Mouse (Mus musculus) testis, postnatal 14 days (tissue): ENCODE measurements at regions not wholly inside any gene's neighbourhood (a gene's known extent, or its start where the extent isn't known, plus 50 kb on each side); places are given as distances from the start of the nearest gene placed in this dataset.

Source experiments
- DNase-seq: peaks from one replicate; pipeline ENCODE4 v3.0.0; 2021; ENCODE audit warnings: low spot score

DNA sequence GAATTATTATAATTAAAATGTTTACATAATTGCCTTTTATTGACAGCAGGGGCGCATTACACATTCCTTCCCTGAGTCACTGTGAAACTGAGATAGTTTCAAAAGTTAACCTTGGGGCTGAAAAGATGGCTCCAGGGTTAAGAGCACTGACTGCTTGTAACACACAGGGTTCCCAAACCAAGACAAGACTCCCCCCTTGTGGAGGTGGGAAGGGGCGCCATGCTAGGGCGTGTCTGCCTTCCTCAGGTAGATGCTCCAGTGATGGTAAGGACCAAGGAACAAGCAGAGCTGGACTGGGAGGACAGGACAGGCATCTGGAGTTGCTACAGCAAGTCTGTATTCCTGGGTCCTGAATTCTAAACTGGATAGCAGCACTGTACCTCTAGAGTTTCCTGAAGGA, 351.9 kb downstream of the Tbc1d22a start:
- no peak for DNase-seq

DNA sequence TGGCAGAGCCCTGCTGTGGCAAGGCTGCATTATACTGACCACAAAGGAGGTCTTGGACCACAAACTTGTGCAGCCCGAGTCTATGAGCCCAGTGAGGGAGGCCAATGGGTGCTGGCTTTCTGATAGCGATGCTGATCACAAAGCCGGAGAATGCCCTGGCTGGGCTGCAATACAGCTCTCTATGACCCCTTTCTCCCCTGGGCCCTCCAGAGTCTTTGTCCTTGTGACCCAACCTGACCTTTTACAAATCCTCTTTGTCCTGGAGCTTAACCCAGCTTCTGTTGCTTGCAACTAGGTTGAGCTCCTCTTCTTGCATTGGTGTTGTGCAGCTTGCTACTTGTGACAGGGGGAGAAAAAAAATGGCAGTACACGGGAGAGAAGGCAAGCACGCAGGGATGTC, 360.1 kb downstream of the Tbc1d22a start:
- no peak for DNase-seq

DNA sequence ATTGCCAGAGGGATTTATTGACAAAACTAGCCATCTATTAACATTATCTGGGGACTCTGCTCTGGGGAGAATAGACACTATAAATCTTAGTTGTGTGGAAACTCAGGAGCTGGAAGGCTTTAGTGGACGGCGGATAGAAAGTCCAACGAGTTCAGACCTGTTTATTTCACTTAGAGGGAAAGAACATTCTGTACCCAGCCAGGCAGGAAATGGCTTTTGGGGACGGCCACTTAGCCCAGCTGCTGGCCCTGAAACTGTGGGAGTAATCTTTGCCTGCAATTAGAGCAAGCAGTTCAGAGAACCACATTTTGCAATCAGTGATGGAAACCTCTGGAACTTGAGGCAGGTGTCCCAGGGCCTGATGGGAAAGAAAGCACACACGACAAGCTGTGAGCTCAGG, 362.4 kb downstream of the Tbc1d22a start:
- no peak for DNase-seq

DNA sequence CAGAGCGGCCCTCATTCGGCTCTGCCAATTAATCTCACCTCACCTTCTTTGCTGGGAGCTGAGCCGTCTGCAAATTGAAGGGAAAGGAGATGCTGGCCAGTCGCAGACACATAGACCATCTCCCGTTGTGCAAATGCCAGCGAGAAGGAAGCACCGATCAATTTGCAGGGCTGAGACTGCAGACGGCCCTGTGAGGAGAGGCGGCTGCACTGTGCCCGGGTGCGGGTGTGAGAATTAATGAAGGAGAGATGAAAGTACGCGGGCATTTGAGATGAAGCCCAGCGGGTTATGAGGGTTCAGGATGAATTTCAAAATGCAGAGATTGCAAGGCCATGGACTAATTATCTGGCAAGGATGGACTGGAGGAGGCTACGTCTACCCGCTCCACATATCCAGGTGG, 364.4 kb downstream of the Tbc1d22a start:
- DNase-seq = no peak

DNA sequence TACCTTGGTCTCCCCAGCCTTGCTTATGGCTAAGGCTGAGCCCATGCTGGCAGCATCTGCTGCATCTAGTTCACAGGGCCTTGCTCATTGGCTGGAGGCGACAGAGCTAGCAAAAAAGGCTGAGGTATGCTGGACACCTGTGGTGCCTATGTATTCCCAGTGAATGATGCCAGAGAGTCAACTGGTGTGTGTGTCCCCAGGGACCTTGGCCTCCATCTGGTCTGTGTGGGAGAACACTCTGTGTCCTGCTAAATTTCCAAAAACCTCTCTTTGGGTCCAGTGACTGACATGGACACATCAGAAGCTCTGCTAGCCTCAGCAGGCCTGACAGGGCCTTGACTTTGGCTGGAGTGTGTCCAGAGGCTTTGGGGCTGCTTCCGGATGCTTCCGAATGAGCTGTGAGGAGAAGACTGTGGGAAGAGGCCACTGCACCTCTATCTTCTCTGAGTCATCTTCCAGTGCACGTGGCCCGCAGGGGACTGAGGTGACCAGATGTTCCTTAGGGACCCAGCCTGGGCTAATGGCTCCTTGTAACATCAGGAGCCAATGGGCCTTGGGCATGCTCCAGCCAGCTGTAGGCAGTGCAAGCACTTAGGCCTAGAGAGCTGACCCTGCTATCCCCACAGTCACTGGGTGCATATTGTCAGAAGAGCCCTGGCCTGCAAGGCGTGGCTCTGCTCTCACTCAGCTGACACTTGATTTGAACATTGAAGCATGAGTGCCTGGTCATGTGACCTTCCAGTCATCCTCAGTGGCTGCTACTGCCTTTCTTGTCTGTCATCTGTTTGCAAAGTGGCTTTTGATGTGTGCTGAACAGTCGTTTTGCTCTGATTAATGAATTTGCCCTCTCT, 368.2 kb downstream of the Tbc1d22a start:
- peak; percentile 33 for DNase-seq

DNA sequence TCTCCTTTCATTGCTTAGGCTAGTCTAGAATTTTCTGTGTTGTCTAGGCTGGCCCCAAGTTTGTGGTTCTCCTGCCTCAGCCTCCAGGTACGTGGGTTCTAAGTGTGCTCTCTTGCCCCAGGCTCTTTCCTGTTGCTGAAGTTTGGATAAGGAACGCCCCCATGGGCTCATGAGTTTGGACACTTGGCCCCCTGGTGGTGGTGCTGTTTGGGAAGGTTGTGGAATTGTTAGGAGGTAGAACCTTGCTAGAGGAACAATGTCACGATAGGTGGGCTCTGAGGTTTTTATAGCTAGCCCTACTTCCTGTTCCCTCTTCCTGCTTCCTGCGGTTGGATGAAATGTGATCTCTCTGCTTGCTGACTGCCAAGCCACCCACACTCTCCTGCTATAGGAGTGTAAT, 371.5 kb downstream of the Tbc1d22a start:
- DNase-seq = no peak

DNA sequence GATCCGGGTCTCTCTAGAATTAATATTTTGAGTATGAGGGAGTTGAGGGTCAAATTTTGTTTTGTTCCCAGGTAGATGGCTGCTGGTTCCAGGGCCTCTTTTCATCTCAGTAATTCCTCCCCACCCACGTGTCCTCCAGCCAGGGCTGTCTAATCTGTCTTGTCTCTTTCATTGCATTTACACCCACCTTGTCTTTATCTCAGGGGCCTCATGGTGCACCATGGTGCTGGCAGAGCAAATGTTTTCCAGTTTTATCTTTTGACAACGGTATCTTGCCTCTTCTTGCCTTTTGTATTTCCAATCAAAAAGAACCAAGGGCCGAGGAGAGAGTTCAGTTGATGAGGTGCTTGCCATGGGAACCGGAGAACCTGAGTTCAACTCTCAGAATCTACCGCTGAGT, 372.9 kb downstream of the Tbc1d22a start:
- no peak for DNase-seq

DNA sequence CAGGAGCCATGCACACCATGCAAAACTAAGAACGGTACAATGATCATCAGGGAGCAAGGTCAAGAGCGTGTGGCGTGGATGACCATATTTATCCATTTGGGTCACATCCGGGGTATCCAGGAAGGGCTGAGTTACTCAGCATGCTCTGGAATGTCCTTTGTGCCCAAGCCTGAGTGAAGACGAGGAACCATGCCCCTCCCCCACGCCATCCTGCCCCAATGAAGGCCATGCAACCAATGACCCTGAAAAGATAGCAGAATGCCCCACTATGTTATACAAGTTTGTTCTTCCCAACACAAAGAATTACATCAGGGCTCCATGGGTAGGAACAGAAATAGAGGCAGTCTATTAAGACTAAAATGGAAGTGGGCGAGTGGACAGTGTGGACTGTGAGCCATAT, 375.8 kb downstream of the Tbc1d22a start:
- no peak for DNase-seq

DNA sequence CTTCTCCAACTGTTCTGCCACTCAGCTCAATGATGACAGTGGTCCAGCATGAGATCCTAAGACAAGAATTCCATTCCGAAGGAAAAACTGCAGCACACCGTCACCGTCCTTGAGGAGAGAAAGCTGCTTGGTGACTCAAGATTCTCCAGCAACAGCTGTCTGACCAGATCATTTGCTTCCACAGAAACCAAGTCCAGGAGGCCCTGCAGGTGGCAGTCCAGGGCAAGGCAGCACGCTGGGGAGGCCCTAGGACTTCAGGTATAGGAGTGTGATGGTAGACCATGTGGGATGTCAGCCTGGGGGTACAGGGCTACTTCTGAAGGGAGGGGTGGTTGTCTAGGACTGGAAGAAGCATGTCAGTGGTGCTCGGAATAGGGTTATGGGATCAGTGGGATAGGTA, 376.6 kb downstream of the Tbc1d22a start:
- DNase-seq = no peak

DNA sequence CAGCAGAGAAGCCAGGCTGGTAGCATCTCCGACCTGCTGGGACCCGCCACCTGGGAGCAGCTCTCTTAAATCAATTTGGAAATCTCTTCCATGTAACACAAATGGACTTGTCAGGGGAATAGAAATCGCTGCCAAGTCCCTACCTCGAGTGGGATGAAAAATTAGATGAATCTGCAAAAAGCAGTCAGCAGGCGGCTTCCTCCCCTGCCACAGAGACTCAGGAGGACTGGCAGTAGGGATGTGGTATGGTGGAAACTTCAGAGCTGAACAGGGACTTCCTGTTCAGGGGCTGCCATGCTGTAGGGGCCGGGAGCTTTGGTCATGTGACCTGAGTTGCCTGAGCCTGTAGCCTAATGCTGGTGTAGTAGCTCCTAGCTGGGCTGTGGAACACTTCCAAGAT, 379.1 kb downstream of the Tbc1d22a start:
- no peak for DNase-seq

DNA sequence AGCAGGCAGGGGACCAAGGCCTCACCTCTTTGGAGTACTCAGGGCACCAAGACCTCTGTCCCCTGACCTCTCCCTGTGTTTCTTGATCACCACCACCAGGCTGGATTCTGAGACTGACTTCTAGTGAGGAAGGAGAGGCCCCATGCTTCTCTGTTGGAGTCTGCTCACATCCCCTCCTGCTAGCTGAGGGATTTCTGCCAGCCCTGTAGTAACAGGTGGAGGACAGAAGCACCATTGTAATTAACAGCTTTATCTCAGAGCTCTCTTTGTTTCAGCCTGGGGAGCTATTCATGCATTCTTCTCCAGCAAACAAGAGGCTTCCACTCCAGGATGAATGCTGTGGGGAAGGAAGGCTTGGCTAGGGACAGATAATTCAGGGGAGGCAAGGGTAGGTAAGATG, 392.2 kb downstream of the Tbc1d22a start:
- no peak for DNase-seq

DNA sequence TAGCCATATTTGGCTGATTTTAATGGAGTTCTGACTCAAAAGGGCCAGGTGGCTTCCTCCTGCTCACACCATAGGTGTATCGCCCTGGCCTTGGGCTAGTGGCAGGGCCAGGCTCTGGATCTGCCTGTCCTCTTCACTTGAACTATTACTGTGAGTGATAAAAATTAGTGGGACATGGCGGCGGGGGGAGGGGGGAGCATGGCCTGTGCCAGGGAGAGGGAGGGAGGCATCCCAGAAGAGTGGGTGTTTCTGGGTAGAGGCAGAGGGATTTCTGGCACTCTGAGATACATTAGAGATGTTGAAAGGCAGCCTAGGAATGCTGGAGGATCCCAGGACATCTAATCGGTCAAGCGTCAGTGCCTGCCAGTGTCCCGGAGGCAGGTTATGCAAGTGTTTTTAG, 395.4 kb downstream of the Tbc1d22a start:
- no peak for DNase-seq

DNA sequence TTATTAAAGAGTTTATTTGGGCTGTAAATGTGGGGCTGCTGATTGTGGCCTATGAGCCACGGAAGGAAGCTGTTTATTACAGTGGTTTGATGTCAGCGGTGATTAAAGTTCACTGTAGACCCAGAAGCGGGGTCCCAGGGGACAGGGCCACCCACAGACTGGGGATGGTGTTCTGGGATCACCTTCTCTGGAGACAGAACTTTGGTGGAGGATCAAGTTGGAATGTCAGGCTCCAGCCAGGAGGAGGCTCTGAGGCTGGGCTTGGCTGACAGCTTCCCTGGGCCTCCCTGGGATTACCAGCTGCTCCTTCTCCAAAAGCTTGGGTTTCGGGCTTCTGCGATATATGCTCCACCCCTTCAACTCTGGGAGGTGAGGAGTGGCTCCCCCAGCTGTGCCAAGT, 417.1 kb downstream of the Tbc1d22a start:
- no peak for DNase-seq

DNA sequence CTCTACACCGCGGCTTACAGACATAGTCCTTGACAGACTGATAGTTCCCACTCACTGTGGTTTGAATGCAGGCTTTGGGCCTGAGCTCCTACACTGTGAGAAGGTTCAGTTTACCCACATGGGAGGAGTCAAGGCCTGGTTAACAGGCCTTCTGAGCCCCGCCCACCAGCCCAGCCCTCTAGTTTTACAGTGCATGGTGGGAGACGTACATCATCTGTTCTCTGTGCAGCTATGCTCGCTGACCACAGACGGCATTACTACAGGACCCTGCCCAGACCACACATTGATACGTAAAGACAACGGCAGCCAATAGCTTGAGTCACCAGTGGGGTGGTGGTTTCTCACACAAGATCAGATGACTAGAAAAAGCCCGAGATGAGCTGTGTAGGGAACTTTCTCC, 431.0 kb downstream of the Tbc1d22a start:
- DNase-seq = no peak

DNA sequence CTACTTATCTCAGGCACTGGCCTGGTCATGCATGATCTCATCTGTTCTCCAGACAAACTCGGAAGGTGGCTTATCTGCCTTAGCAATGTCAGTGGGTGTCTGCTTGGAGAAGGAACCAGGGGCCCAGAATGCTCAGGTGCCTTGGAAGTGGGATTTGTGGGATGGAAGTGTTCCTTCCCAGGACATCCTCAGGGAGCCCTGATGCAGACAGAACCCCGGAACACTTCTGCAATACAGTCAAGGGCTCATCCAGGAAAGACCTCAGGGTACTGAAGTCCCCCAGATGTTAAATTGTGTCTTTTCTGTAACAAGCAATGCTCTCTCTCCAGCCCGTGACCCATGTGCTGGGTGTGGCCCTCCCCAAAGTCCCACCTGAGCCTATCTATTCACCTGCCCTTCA, 433.9 kb downstream of the Tbc1d22a start:
- DNase-seq = no peak

DNA sequence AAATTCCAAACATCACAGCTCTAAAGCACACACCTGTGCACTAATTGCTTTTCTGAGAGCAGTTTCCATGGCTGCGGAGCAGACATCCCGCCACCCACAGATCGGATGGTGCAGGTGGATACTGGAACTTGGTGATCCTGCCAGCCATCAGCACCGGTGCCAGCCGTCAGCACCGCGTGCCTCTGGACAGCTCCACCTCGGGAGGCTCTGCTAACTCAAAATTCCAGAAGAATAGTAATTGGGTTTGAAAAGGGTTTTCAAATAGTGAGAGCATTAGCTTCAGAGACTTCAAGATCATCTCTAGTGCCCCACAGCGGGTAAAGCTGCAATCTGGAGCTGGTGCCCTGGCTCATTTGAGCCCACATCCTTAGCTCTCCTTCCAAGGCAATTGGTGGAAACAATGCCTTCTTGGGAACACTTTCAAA, 458.8 kb downstream of the Tbc1d22a start:
- no peak for DNase-seq

DNA sequence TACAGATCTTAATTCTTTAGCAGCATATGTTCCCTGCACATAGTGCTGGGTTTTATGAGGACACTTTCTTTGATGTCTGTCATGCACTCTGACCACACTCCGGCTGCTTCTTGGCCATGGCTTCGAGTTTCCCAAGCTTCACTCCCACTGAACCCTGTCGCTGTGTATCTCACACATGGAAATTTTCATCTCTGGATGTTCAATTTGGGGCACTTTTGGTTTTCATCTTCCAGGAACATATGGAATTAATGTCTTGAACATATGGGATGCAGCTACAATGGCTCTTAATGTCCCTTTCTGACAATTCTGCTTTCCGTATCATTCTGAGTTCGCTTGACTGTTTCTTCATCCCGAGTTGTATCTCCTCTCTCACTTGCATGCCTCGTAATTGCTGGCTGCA, 462.8 kb downstream of the Tbc1d22a start:
- no peak for DNase-seq

DNA sequence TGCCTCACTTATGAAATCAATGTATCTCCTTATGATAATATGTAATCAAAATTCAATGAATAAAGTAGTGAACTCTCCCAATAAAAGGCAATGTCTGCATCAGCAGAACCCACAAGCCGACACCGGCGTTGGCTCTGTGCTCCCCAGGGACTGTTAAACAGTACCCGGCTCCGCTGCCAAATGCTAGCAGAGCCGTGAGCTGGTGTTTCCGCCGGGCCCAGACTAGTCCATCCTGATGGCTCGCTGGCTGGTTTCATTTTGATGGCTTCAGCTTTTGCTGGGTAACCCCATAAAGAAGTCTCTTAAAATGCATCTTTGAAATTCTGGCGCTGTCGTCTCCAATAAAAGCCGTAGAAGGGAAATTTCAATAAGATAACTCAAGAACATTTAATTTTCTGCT, 468.8 kb downstream of the Tbc1d22a start:
- no peak for DNase-seq

DNA sequence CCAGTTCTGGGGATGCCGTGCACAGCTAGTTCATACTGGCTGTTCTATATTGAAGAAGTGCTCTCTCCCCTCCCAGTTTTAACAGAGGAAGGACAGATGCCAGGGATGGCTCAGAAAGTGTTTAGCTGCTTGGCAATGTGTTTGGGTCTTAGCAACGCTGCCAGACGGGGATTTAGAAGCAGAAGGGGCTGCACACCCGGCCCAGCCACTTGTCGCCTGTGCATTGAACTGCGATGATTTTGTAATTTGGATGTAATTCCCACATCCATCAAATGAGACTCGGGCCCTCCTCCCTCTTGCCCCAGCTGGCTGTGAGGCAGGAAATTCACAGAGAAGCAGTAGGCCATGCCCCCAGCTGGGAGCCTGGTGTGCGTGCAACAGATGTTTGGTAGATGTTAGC, 475.4 kb downstream of the Tbc1d22a start:
- DNase-seq = no peak

DNA sequence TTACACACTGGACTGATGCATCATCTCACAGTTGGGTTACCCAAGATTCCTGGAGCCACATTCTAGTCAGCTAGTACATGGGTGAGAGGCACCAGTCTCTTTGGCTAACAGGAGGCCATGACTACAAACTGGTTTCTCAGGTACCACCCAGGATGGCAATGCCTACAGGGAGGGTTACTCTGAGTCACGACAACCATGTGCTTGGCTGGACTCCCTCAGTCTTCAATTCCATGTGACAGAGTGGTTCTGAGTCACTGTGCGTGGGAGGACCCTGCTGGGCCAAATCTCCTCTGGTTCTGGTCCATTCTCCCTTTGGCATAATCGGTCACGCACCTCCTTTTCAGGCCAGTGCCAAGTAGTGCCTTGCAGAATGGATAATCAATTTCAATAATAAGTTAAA, 482.5 kb downstream of the Tbc1d22a start:
- no peak for DNase-seq

DNA sequence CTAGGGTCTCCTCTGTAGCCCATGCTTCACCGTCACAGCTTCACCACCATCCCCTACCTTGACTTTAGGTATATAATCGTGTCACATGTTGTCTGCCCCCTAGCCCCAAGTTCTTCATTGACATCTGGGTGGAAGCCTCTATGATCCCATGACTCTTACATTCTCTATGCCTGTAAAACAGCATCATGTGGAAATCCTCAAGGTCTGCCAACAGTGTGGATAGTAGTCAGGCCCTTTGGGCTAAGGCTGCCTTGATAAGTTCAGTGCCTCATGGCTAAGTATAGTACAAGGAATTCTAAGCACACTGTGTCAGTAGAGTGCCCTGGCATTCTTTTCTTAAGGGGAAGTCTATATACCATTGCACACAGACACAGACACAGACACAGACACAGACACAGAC, 496.2 kb downstream of the Tbc1d22a start:
- no peak for DNase-seq

DNA sequence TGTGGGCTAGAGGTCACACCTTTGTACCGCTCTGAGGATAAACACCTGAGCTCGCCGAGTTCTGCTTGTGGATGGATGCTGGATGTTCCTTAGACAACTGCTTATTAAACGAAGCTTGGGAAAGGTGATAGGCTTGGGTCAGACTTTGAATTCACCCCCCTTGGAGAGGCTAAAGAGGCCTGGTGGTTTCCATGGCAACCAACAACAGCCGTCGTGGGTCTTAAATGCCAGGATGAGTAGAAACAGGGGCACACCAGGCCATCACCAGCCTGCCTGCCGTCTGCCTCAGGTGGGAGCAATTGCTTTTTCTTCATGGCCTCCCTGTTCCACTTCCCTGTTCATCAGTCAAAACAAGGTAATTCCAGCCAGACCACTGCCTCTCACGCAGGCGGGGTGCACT, 504.1 kb downstream of the Tbc1d22a start:
- no peak for DNase-seq

DNA sequence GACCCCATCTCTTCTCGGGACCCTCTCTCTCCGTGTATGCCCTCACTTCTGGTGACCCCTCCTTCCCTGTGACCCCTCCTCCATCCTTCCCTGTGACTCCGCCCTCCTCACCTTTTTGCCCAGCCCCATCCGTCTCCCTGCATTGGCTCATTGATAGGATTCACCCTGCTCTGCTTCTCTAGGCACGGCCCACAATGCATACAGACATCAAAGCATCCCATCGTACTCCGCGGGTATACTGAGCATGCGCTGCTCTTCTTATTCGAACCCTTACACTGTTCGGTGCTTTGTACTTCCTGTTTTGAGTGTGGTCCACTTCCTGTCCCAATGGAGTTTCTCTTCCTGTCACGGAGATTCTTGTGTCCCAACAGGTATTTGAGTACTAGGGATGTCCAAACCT, 504.8 kb downstream of the Tbc1d22a start:
- peak; percentile 41 for DNase-seq

DNA sequence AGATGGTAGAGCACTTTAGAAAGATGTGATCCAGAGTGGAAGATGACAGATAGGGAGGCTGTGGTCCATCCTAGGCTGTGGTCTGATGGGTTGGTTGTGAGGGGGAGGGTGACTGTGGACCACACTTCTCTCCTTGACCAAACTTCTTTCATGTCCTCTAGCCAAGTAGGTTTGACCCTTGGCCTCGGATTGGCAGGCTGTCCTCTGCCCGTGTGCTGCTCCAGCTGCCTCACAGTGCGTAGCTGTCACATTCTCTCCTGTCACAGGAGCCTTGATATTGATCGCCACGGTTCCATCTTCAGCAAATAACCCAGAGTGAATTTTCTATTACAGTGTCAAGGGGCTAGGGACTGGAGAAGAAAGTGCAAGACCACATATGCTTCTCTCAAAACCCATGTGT, 506.9 kb downstream of the Tbc1d22a start:
- no peak for DNase-seq
